9 mouse cellular contexts compared by ENCODE assay signal in the genomic region with DNA sequence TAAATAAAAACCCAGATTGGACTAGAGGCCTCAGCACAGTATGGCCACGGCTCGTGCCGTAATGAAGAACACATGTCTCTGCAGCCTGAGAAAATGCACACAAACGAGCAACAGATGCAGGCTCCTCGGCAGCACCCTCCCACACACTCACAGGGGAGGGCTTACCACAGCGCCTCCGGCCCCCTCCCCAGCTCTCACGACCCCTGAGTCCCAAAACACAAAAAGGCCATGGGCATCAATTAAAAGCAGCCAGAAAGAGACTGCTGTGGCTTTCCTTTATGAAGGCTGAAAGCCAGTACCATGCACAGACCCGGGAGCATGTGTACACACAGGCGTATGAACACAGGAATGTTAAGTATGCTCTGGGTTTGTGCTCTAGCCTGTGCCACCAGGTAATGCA.
DNase-seq lines count a peak whose midpoint lies in the region; ATAC-seq lines count a peak whose summit lies in the region.
"Had no signal": no experiment of that assay in that cellular context is flagged by ENCODE, and none has a peak within 500 bp of the region (broad histone marks: within the 10 kb centered on the region; RNA-seq: fewer than 3 reads in every experiment).

No protein-coding gene starts in this region.

- H3K4me1 ChIP-seq in kidney, embryonic 15.5 days: peaks cover 91% of the 10 kb centered on the region
- H3K4me1 ChIP-seq in embryonic facial prominence, embryonic 10.5 days: peaks cover 87% of the 10 kb centered on the region
- H3K4me1 ChIP-seq in hindbrain, embryonic 14.5 days (replicated peaks; ENCODE audit: control insufficient read depth, insufficient read depth, low read length): peaks cover 78% of the 10 kb centered on the region
- peaks cover 72% of the 10 kb centered on the region for H3K4me1 ChIP-seq in neural tube, embryonic 11.5 days (ENCODE audit: control insufficient read depth, insufficient read depth, low read length)

- peaks cover 9% of the 10 kb centered on the region; the same call in 1 of the 2 replicates for H3K36me3 ChIP-seq in kidney, embryonic 15.5 days
- peaks cover 15% of the 10 kb centered on the region for H3K36me3 ChIP-seq in embryonic facial prominence, embryonic 10.5 days (replicated peaks)
- no peaks in the 10 kb centered on the region for H3K36me3 ChIP-seq in hindbrain, embryonic 14.5 days (replicated peaks; ENCODE audit: control insufficient read depth, insufficient read depth)
- H3K36me3 ChIP-seq in neural tube, embryonic 11.5 days (ENCODE audit: control insufficient read depth, insufficient read depth, low read length): no peaks in the 10 kb centered on the region

- peak overlapping the region; percentile 97 for H3K27ac ChIP-seq in kidney, embryonic 15.5 days
- H3K27ac ChIP-seq in embryonic facial prominence, embryonic 10.5 days (replicated peaks): peak overlapping the region; percentile 92
- peak overlapping the region; percentile 88 for H3K27ac ChIP-seq in hindbrain, embryonic 14.5 days
- peak overlapping the region; percentile 64 for H3K27ac ChIP-seq in neural tube, embryonic 11.5 days (ENCODE audit: low read depth, low read length)

- H3K9me3 ChIP-seq in kidney, embryonic 15.5 days (replicated peaks): no peaks in the 10 kb centered on the region
- no peaks in the 10 kb centered on the region for H3K9me3 ChIP-seq in embryonic facial prominence, embryonic 10.5 days
- H3K9me3 ChIP-seq in hindbrain, embryonic 14.5 days (ENCODE audit: control insufficient read depth, low read length): no peaks in the 10 kb centered on the region
- H3K9me3 ChIP-seq in neural tube, embryonic 11.5 days (ENCODE audit: control insufficient read depth, low read length): no peaks in the 10 kb centered on the region

- no peak for DNase-seq in kidney, postnatal 10 days
- DNase-seq in embryonic facial prominence, embryonic 10.5 days (ENCODE audit: low spot score): peak; percentile 87
- no peak for DNase-seq in hindbrain, embryonic 14.5 days (ENCODE audit: low spot score)
- DNase-seq in neural tube, embryonic 11.5 days (ENCODE audit: low spot score): peak; percentile 60
- no peak for DNase-seq in layer of hippocampus, adult 9-11 months
- DNase-seq in cerebellum, adult 11 months: no peak
- no peak for DNase-seq in right cerebral cortex, adult 18-20 months
- DNase-seq: lung, adult 2 months had no signal

- ATAC-seq in kidney, embryonic 15.5 days (replicated peaks; ENCODE audit: low FRiP score): peak; percentile 23; the same call in 1 of the 2 replicates
- peak; percentile 46; the same call in 1 of the 2 replicates for ATAC-seq in hindbrain, embryonic 14.5 days (ENCODE audit: low FRiP score)
- ATAC-seq in neural tube, embryonic 11.5 days (ENCODE audit: insufficient read depth, low FRiP score, low TSS enrichment): no peak

- no peak overlapping the region for H3K4me3 ChIP-seq in kidney, embryonic 15.5 days (replicated peaks)
- peak overlapping the region; percentile 34 for H3K4me3 ChIP-seq in embryonic facial prominence, embryonic 10.5 days
- H3K4me3 ChIP-seq in hindbrain, embryonic 14.5 days (replicated peaks; ENCODE audit: low read length): no peak overlapping the region
- H3K4me3 ChIP-seq in neural tube, embryonic 11.5 days (ENCODE audit: low read depth, low read length): no peak overlapping the region

- 0 out of 2 replicates have a peak overlapping the region, but pooled peaks have one; percentile 7 for H3K9ac ChIP-seq in kidney, embryonic 15.5 days
- peak overlapping the region; percentile 38 for H3K9ac ChIP-seq in hindbrain, embryonic 14.5 days
- no peak overlapping the region for H3K9ac ChIP-seq in neural tube, embryonic 11.5 days (ENCODE audit: low read length)

- H3K27me3 ChIP-seq in kidney, embryonic 15.5 days: no peaks in the 10 kb centered on the region
- H3K27me3 ChIP-seq in embryonic facial prominence, embryonic 10.5 days (replicated peaks; ENCODE audit: low read depth, poor library complexity, severe bottlenecking): no peaks in the 10 kb centered on the region
- no peaks in the 10 kb centered on the region for H3K27me3 ChIP-seq in hindbrain, embryonic 14.5 days (ENCODE audit: control insufficient read depth, insufficient read depth, low read length)
- no peaks in the 10 kb centered on the region for H3K27me3 ChIP-seq in neural tube, embryonic 11.5 days (ENCODE audit: control insufficient read depth, insufficient read depth, low read length)

- H3K4me2 ChIP-seq in kidney, embryonic 15.5 days: peak overlapping the region; percentile 23; the same call in 1 of the 2 replicates
- 0 out of 2 replicates have a peak overlapping the region, but pooled peaks have one; percentile 3 for H3K4me2 ChIP-seq in hindbrain, embryonic 14.5 days (replicated peaks)
- H3K4me2 ChIP-seq in neural tube, embryonic 11.5 days (ENCODE audit: low read depth): no peak overlapping the region

- WGBS in kidney, embryonic 15.5 days: 22% methylated on average over 10 of the region's 10 CpGs
- 14% methylated on average over 10 of the region's 10 CpGs for WGBS in embryonic facial prominence, embryonic 10.5 days
- WGBS in hindbrain, embryonic 14.5 days: 10% methylated on average over 10 of the region's 10 CpGs
- 28% methylated on average over 10 of the region's 10 CpGs for WGBS in neural tube, embryonic 11.5 days

Comparison
In these comparisons a context has a peak if more than half of its experiments do, and no peak if none do; other contexts are left out.
1. DNase-seq: peak in embryonic facial prominence, embryonic 10.5 days (single experiment) and neural tube, embryonic 11.5 days (single experiment); none in kidney, postnatal 10 days (single experiment), hindbrain, embryonic 14.5 days (single experiment), layer of hippocampus, adult 9-11 months (single experiment), cerebellum, adult 11 months (single experiment) and right cerebral cortex, adult 18-20 months (single experiment).
2. Peak in every context shown above with its lines, with median percentiles within 50 percentile points of each other: H3K27ac ChIP-seq.